Mouse (Mus musculus) lung, adult 18-20 months (tissue): ENCODE results near the gene Zfp865.
"Not testable (repeated sequence)": the region's sequence is repeated elsewhere in the genome, so short reads cannot be mapped to it uniquely, and the experiment has no call there.

Source experiments
- DNase-seq, 2 experiments: peaks; one replicate each; pipeline ENCODE4 v3.0.0; 2022; ENCODE audit warnings: mixed read lengths in 2 of 2

The Zfp865 gene

GRCm38 (mm10) chr7:5020000-5020681 lies at the start of gene Zfp865, which contains the start of gene Ccdc106:
Gene Zfp865, plus strand, starts transcription at chr7:5020376.
Gene Ccdc106, plus strand, starts transcription at chr7:5020553.
- peak; percentile 99 for DNase-seq

- no peak for DNase-seq
These were observed 49.1 kb upstream of the Zfp865 start, which contains the start of gene Sbk3 for GRCm38 (mm10) chr7:4971068-4971467. Gene Sbk3, minus strand, starts transcription at chr7:4971168.

- peak in 1 of 2 experiments; percentile 39 for DNase-seq
These were observed 48.5 kb upstream of the Zfp865 start for GRCm38 (mm10) chr7:4971710-4972109.

GRCm38 (mm10) chr7:4972321-4973047 lies 47.7 kb upstream of the Zfp865 start:
- peak; percentile 54 to 65 for DNase-seq

- no peak for DNase-seq
These were observed 44.7 kb upstream of the Zfp865 start for GRCm38 (mm10) chr7:4975455-4975854.

- no peak for DNase-seq
These were observed 43.3 kb upstream of the Zfp865 start for GRCm38 (mm10) chr7:4976832-4977231.

- peak in 1 of 2 experiments; percentile 26 for DNase-seq
These were observed 31.9 kb upstream of the Zfp865 start for GRCm38 (mm10) chr7:4988250-4988649.

GRCm38 (mm10) chr7:4993347-4993998 lies 26.7 kb upstream of the Zfp865 start:
- DNase-seq = no peak

- DNase-seq = no peak
These were observed 26.0 kb upstream of the Zfp865 start for GRCm38 (mm10) chr7:4993999-4994788.

- no peak for DNase-seq
These were observed 24.7 kb upstream of the Zfp865 start for GRCm38 (mm10) chr7:4995268-4996002.

- peak; percentile 90 to 92 for DNase-seq
These were observed 23.9 kb upstream of the Zfp865 start, which contains the start of gene Zfp579 for GRCm38 (mm10) chr7:4996003-4996895. Gene Zfp579, minus strand, starts transcription at chr7:4996158.

- no peak for DNase-seq
These were observed 23.2 kb upstream of the Zfp865 start for GRCm38 (mm10) chr7:4996934-4997333.

- no peak for DNase-seq
These were observed 20.3 kb upstream of the Zfp865 start for GRCm38 (mm10) chr7:4999876-5000275.

GRCm38 (mm10) chr7:5002876-5003275 lies 17.3 kb upstream of the Zfp865 start:
- DNase-seq = not testable (repeated sequence)

GRCm38 (mm10) chr7:5008229-5008628 lies 11.9 kb upstream of the Zfp865 start:
- no peak for DNase-seq

- peak; percentile 61 to 62 for DNase-seq
These were observed 7.3 kb upstream of the Zfp865 start for GRCm38 (mm10) chr7:5012681-5013513.

GRCm38 (mm10) chr7:5014251-5015117 lies 5.7 kb upstream of the Zfp865 start, which contains the start of the genes Zfp524 and Fiz1:
Gene Zfp524, plus strand, starts transcription at chr7:5014415.
Gene Fiz1, minus strand, starts transcription at chr7:5014697.
- peak; percentile 97 for DNase-seq
